Mouse (Mus musculus) hindbrain, embryonic 15.5 days (tissue): ENCODE data around the gene Hmcn1. TPM values are rescaled to one million over a fixed set of nuclear protein-coding genes. Genes with fewer than 3 reads are reported as not detected.

Source experiments
- ATAC-seq: fragments of 200-750 bp; cut with Nextera tagmentation; 2 replicates; pipeline ENCODE4 v1.8.0; 2017; ENCODE audit warnings: low read depth, moderate number of reproducible peaks, moderate TSS enrichment; ENCODE audit not compliant: low FRiP score
- H3K27ac ChIP-seq: fragments of 300-500 bp; sonication (generic); replicated peaks from 2 replicates; pipeline ENCODE4 v1.5.1; 2015; ENCODE audit warnings: mild to moderate bottlenecking, inconsistent platforms
- H3K27me3 ChIP-seq: fragments of 300-500 bp; sonication (generic); 2 replicates; pipeline ENCODE4 v1.6.1; 2015; ENCODE audit warnings: control low read depth, inconsistent platforms
- H3K36me3 ChIP-seq: fragments of 300-500 bp; sonication (generic); 2 replicates; pipeline ENCODE4 v1.6.1; 2015; ENCODE audit warnings: control low read depth, inconsistent platforms
- H3K4me1 ChIP-seq: fragments of 300-500 bp; sonication (generic); replicated peaks from 2 replicates; pipeline ENCODE4 v1.6.1; 2015; ENCODE audit warnings: control low read depth, inconsistent platforms
- H3K4me2 ChIP-seq: fragments of 300-500 bp; sonication (generic); 2 replicates; pipeline ENCODE4 v1.6.1; 2015; ENCODE audit warnings: moderate library complexity, mild to moderate bottlenecking, inconsistent platforms
- H3K4me3 ChIP-seq: fragments of 300-500 bp; sonication (generic); 2 replicates; pipeline ENCODE4 v1.5.1; 2015; ENCODE audit warnings: mild to moderate bottlenecking, inconsistent platforms
- H3K9ac ChIP-seq: fragments of 300-500 bp; sonication (generic); 2 replicates; pipeline ENCODE4 v1.6.1; 2015; ENCODE audit warnings: inconsistent platforms
- H3K9me3 ChIP-seq: fragments of 300-500 bp; sonication (generic); 2 replicates; pipeline ENCODE4 v1.6.1; 2016; ENCODE audit warnings: control low read depth, inconsistent platforms
- WGBS: fragments of 180-500 bp; shearing (Covaris S2); methylation state at CpG from one replicate; pipeline ENCODE4 v1.1.7; 2015; 5-methylcytosine and 5-hydroxymethylcytosine counted together
- polyA plus RNA-seq: library from polyadenylated mRNA; unstranded; fragments of >200 nt; fragmentation: Nextera tagmentation; extraction: Ambion mirVana; gene quantifications from 2 replicates; pipeline ENCODE4 v1.2.1, GENCODE M21; 2015

The Hmcn1 gene
- polyA plus RNA-seq, 1 experiment from 2014 or later, result 1.3 TPM

DNA sequence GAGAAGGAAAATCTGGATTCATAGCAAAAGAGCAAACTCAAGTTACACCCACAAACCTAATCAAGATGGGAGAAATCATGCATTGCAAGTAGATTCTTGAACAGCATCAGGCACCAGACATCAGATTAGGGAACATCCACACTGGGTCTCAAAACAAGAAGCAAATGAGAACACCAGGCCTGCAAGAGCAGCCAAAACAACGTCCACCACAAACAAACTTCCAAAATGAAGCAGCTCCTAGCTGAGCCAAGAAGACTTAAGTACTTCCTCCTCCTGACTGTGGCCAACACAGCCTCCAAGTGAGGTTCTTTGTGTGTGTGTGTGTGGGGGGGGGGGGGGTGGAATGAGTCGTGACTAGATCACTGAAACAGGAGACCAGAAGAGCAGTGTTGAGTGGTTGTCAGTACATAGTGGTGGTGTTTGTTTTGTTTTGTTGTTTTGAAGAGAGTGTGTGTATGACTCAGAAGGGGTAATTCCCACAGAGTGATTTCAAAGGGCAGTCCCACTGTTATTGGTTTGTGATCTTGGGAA, 232.4 kb downstream of the Hmcn1 start:
- WGBS, result 53% methylated on average over 2 of the region's 2 CpGs
- no peak overlapping the region for H3K9ac ChIP-seq
- no peaks in the 10 kb centered on the region for H3K4me1 ChIP-seq
- no peak overlapping the region for H3K4me2 ChIP-seq
- H3K36me3 ChIP-seq, result no peaks in the 10 kb centered on the region
- no peak for ATAC-seq
- H3K9me3 ChIP-seq, result no peaks in the 10 kb centered on the region
- no peak overlapping the region for H3K27ac ChIP-seq
- no peaks in the 10 kb centered on the region for H3K27me3 ChIP-seq
- H3K4me3 ChIP-seq, result no peak overlapping the region

GRCm38 (mm10) chr1:150759476-150760079, 233.7 kb downstream of the Hmcn1 start:
- ATAC-seq, result no peak
- Histone ChIP-seq H3K4me3 (no peak overlapping the region), H3K4me2 (no peak overlapping the region), H3K27me3 (no peaks in the 10 kb centered on the region), H3K9me3 (no peaks in the 10 kb centered on the region), H3K36me3 (no peaks in the 10 kb centered on the region), H3K27ac (no peak overlapping the region), H3K4me1 (no peaks in the 10 kb centered on the region), H3K9ac (no peak overlapping the region)
- 60% methylated on average over 2 of the region's 2 CpGs for WGBS

DNA sequence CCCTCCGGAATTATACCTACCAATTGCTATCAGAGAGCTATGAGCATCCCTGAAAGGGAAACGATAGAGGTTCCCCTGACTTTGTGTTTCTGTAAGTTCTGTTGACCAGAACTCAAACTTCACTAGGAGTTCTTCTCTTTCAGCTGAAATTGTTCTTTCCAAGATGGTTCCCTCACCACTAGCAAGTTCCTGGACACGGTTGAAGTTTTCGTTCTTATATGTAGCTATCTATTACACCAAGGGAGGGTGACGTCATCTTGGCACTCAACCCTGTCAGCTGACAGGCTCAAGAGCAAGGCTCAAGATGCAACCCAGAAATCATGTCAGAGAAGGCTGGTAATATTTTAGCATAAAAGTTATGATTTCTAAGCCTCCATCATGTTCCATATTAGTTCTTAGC, 239.3 kb downstream of the Hmcn1 start:
- H3K36me3 ChIP-seq, result no peaks in the 10 kb centered on the region
- H3K4me2 ChIP-seq, result no peak overlapping the region
- H3K9ac ChIP-seq, result no peak overlapping the region
- H3K4me3 ChIP-seq, result no peak overlapping the region
- H3K27me3 ChIP-seq, result no peaks in the 10 kb centered on the region
- WGBS, result 95% methylated on average over 5 of the region's 5 CpGs
- no peaks in the 10 kb centered on the region for H3K9me3 ChIP-seq
- H3K27ac ChIP-seq, result no peak overlapping the region
- ATAC-seq, result no peak
- H3K4me1 ChIP-seq, result no peaks in the 10 kb centered on the region

- 72% methylated on average over 3 of the region's 3 CpGs for WGBS
- Histone ChIP-seq H3K27me3 (no peaks in the 10 kb centered on the region), H3K4me2 (no peak overlapping the region), H3K27ac (no peak overlapping the region), H3K4me1 (no peaks in the 10 kb centered on the region), H3K36me3 (no peaks in the 10 kb centered on the region), H3K4me3 (no peak overlapping the region), H3K9me3 (no peaks in the 10 kb centered on the region), H3K9ac (no peak overlapping the region)
- ATAC-seq, result no peak
These were observed 244.5 kb downstream of the Hmcn1 start for GRCm38 (mm10) chr1:150748783-150749182.

GRCm38 (mm10) chr1:150747771-150748170, 245.5 kb downstream of the Hmcn1 start:
- 84% methylated on average over 4 of the region's 4 CpGs for WGBS
- Histone ChIP-seq H3K4me1 (no peaks in the 10 kb centered on the region), H3K4me2 (no peak overlapping the region), H3K9me3 (no peaks in the 10 kb centered on the region), H3K9ac (no peak overlapping the region), H3K36me3 (no peaks in the 10 kb centered on the region), H3K27ac (no peak overlapping the region), H3K4me3 (no peak overlapping the region), H3K27me3 (no peaks in the 10 kb centered on the region)
- ATAC-seq, result no peak

GRCm38 (mm10) chr1:150743097-150743843, 250.0 kb downstream of the Hmcn1 start:
- H3K4me2 ChIP-seq, result no peak overlapping the region
- no peaks in the 10 kb centered on the region for H3K9me3 ChIP-seq
- H3K27ac ChIP-seq, result no peak overlapping the region
- H3K4me1 ChIP-seq, result no peaks in the 10 kb centered on the region
- WGBS, result 89% methylated on average over 19 of the region's 19 CpGs
- ATAC-seq, result no peak
- H3K4me3 ChIP-seq, result no peak overlapping the region
- no peaks in the 10 kb centered on the region for H3K36me3 ChIP-seq
- no peak overlapping the region for H3K9ac ChIP-seq
- H3K27me3 ChIP-seq, result no peaks in the 10 kb centered on the region

GRCm38 (mm10) chr1:150742376-150743087, 250.7 kb downstream of the Hmcn1 start:
- Histone ChIP-seq H3K4me1 (no peaks in the 10 kb centered on the region), H3K27ac (no peak overlapping the region), H3K4me2 (no peak overlapping the region), H3K36me3 (no peaks in the 10 kb centered on the region), H3K9me3 (no peaks in the 10 kb centered on the region), H3K27me3 (no peaks in the 10 kb centered on the region), H3K9ac (no peak overlapping the region), H3K4me3 (no peak overlapping the region)
- WGBS, result 86% methylated on average over 7 of the region's 7 CpGs
- ATAC-seq, result no peak

GRCm38 (mm10) chr1:150711438-150711837, 281.8 kb downstream of the Hmcn1 start:
- Histone ChIP-seq H3K4me2 (no peak overlapping the region), H3K9me3 (no peaks in the 10 kb centered on the region), H3K9ac (no peak overlapping the region), H3K27ac (no peak overlapping the region), H3K4me3 (no peak overlapping the region), H3K4me1 (no peaks in the 10 kb centered on the region), H3K36me3 (no peaks in the 10 kb centered on the region), H3K27me3 (no peaks in the 10 kb centered on the region)
- no peak for ATAC-seq
- 86% methylated on average over 5 of the region's 5 CpGs for WGBS

GRCm38 (mm10) chr1:150706502-150706901, 286.7 kb downstream of the Hmcn1 start:
- Histone ChIP-seq H3K9me3 (no peaks in the 10 kb centered on the region), H3K4me1 (no peaks in the 10 kb centered on the region), H3K4me2 (no peak overlapping the region), H3K9ac (no peak overlapping the region), H3K27ac (no peak overlapping the region), H3K36me3 (no peaks in the 10 kb centered on the region), H3K27me3 (no peaks in the 10 kb centered on the region), H3K4me3 (no peak overlapping the region)
- 85% methylated on average over 4 of the region's 4 CpGs for WGBS
- no peak for ATAC-seq

DNA sequence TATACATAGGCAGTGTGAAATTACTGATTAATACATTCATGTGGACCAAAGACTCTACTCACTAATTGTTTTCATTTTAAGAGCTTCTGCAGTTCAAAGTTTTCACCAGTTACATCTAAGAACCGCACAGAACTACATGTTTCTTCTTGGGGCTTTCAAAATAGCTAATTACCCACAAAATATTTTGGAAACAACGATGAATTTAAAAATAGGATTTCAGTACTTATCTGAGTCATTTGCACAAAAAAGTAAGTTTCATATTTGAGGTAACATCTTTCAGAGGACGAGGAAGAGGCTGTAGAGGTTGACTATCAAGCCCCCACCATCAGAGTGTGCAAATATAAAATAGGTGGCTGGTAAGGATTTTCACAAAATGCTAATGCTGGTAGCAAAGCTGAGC, 295.5 kb downstream of the Hmcn1 start:
- H3K9me3 ChIP-seq, result no peaks in the 10 kb centered on the region
- H3K27me3 ChIP-seq, result no peaks in the 10 kb centered on the region
- H3K36me3 ChIP-seq, result no peaks in the 10 kb centered on the region
- ATAC-seq, result no peak
- H3K9ac ChIP-seq, result no peak overlapping the region
- no peaks in the 10 kb centered on the region for H3K4me1 ChIP-seq
- WGBS, result 89% methylated on average over 3 of the region's 3 CpGs
- no peak overlapping the region for H3K4me3 ChIP-seq
- H3K27ac ChIP-seq, result no peak overlapping the region
- no peak overlapping the region for H3K4me2 ChIP-seq

- no peaks in the 10 kb centered on the region for H3K36me3 ChIP-seq
- no peak overlapping the region for H3K9ac ChIP-seq
- 0 out of 2 replicates have a peak overlapping the region, but pooled peaks have one; percentile 2 for H3K27ac ChIP-seq
- no peak overlapping the region for H3K4me2 ChIP-seq
- H3K27me3 ChIP-seq, result no peaks in the 10 kb centered on the region
- no peaks in the 10 kb centered on the region for H3K4me1 ChIP-seq
- 88% methylated on average over 6 of the region's 6 CpGs for WGBS
- H3K9me3 ChIP-seq, result no peaks in the 10 kb centered on the region
- no peak overlapping the region for H3K4me3 ChIP-seq
- no peak for ATAC-seq
These were observed 311.2 kb downstream of the Hmcn1 start for GRCm38 (mm10) chr1:150682044-150682443.

DNA sequence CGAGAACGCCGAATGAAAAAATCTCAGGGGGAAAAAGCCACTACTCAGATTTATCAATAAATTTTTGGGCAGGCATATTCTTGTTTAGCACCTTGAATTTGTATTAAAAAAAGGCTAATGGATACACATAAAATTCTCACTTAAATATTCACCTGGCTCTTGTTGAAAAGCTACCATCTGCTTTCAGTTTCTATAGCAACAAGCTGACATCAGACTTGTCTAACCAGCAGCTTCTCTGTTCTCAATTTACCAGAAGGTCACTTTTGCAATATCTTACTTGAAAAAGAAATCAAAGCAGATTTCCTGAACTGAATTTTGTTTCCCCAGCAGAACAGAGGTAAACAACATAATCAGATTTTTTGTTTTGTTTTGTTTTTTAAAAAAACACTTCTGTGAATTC, 311.8 kb downstream of the Hmcn1 start:
- no peaks in the 10 kb centered on the region for H3K4me1 ChIP-seq
- no peak overlapping the region for H3K4me3 ChIP-seq
- H3K27me3 ChIP-seq, result no peaks in the 10 kb centered on the region
- H3K36me3 ChIP-seq, result no peaks in the 10 kb centered on the region
- WGBS, result 80% methylated on average over 3 of the region's 3 CpGs
- H3K4me2 ChIP-seq, result no peak overlapping the region
- H3K27ac ChIP-seq, result peak overlapping the region; percentile 43; the same call in 1 of the 2 replicates
- H3K9ac ChIP-seq, result no peak overlapping the region
- no peaks in the 10 kb centered on the region for H3K9me3 ChIP-seq
- 0 out of 2 replicates have a peak, but pooled peaks have one; percentile 34 for ATAC-seq
